Mouse (Mus musculus) ovary, postnatal 14 days (tissue): ENCODE results near the gene Gm3448.

Experiments
- DNase-seq: peaks from one replicate; pipeline ENCODE4 v3.0.0; 2022; ENCODE audit warnings: low spot score

Gm3448 gene

GRCm38 (mm10) chr17:14959979-14960378, 81.4 kb downstream of the Gm3448 start:
- DNase-seq: no peak

GRCm38 (mm10) chr17:14958686-14959327, 82.5 kb downstream of the Gm3448 start:
- DNase-seq: no peak

GRCm38 (mm10) chr17:14953452-14953851, 87.9 kb downstream of the Gm3448 start:
- DNase-seq: no peak

GRCm38 (mm10) chr17:14949161-14949827, 92.0 kb downstream of the Gm3448 start:
- DNase-seq: no peak
